Mouse (Mus musculus): ENCODE results near the gene Scn1a. TPM values are rescaled to one million over a fixed set of nuclear protein-coding genes. Genes with fewer than 3 reads are reported as not detected.

Gene Scn1a
- under 1 TPM in 1 of 2 experiments, not detected in 1; 0.06 TPM for polyA plus RNA-seq (2017; shearing (Covaris generic))

DNA sequence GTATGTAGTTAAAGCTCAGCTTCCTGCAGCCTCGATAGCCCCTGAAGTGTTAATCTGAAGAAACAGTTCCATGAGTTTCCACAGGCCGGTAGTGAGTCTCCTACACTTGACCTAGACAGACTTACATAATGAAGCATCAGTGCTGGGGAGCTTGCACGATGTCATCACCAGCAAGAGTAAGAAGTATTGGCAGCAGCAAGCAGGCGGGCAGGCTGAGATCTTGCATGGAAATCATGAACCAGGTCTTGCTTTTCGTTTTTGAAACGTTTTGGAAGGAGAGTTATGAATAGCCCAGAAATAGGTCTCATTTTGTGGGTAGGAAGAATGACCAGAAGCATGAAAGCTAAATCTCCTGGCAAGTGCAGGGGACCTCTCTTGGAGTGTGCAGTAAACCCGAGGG, at the start of gene Scn1a:
TSS of gene Scn1a (minus strand) at position 130 of the 400 bp plus-strand sequence.

DNA sequence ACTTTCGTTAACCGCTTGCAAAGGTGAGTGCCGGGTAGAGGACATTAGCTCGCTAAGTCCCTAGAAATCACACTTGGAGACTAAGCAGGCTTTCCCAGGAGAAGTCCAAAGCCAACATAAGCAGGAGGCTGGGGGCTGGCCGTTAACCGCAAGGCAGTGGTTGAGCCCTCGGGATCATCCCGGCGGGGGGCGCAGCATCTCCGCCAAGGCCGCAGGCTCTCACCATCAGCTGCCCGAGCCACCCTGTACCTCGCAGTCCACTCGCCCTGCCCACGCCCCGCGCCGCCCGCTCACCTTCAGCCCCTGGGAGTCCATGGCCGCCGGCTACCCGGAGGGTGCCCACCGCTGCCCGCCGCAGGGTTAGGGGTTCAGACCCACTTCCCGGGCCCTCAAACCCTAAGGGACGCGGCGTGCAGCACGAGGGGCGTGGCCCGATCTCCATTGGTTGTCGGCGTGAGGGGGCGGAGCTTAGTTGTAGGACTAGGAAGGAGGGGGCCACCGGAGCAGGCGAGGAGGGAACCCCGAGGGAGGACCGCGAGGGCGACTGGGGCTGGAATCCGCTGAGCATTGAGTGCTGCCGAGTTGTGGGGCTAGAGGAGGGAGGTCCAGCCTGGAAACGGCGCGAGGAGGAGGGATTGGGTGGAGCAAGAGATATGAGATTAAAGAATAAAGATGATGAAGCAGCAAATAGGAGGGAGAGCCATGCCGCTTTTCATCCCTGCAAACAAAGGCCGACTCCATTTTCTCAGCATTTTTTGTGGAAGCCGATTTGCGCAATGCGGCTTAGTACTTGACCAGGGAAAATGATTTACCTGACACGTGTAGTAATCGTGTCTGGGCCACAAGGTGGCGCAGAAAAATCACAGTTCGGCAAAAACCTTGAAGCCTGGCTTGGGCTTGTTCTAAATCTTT, 184.2 kb downstream of the Scn1a start, which contains the start of gene Ttc21b:
TSS of gene Ttc21b (minus strand) at position 398 of the 912 bp plus-strand sequence.

Other genes with a start within 250 kb of the Scn1a start
- gene Ttc21b, start 184.2 kb downstream of the Scn1a start, polyA plus RNA-seq (2017; shearing (Covaris generic)), result 1 to 10 TPM; 4.3 to 8.0 TPM
- under 1 TPM; 0.05 to 0.65 TPM for gene Scn9a, start 194.1 kb upstream of the Scn1a start, polyA plus RNA-seq (2017; shearing (Covaris generic))